Mouse (Mus musculus) CH12.LX (cell line): ENCODE measurements around the gene Mlxipl.

Experiments
- CTCF ChIP-seq, 2 experiments: IDR thresholded peaks in 1 of 2; conservative IDR thresholded peaks in 1 of 2; 2 replicates each; pipeline ENCODE4 v1.5.1; 2011 to 2012; ENCODE audit warnings: low read depth in 2 of 2, low read length in 2 of 2, improper control_type of control experiment in 1 of 2, inconsistent platforms in 1 of 2, mild to moderate bottlenecking in 1 of 2, moderate library complexity in 1 of 2
- JUN ChIP-seq: IDR thresholded peaks from 2 replicates; pipeline ENCODE4 v1.6.1; 2011; ENCODE audit warnings: low read depth, mild to moderate bottlenecking, low read length, improper control_type of control experiment, moderate library complexity; ENCODE audit not compliant: insufficient read depth
- JUND ChIP-seq: conservative IDR thresholded peaks from 2 replicates; pipeline ENCODE4 v1.6.1; 2011; ENCODE audit warnings: low read depth, low read length, improper control_type of control experiment
- MXI1 ChIP-seq: IDR thresholded peaks from 2 replicates; pipeline ENCODE4 v1.6.1; 2011; ENCODE audit warnings: mild to moderate bottlenecking, low read depth, low read length, improper control_type of control experiment
- POLR2A ChIP-seq: IDR thresholded peaks from 2 replicates; pipeline ENCODE4 v1.6.1; 2011; ENCODE audit warnings: low read depth, mild to moderate bottlenecking, improper control_type of control experiment, low read length
- USF2 ChIP-seq: conservative IDR thresholded peaks from 2 replicates; pipeline ENCODE4 v1.6.1; 2011; ENCODE audit warnings: low read depth, low read length, improper control_type of control experiment
- ZMIZ1 ChIP-seq: IDR thresholded peaks from 2 replicates; pipeline ENCODE4 v1.6.1; 2012; ENCODE audit warnings: low read depth, mild to moderate bottlenecking, inconsistent platforms, low read length, improper control_type of control experiment

GRCm38 (mm10) chr5:135126121-135126520 lies 36.4 kb downstream of the Mlxipl start:
- TF ChIP-seq POLR2A: no peak
- TF ChIP-seq USF2: no peak
- TF ChIP-seq CTCF (conservative IDR thresholded peaks at IDR 0.05 in 1 of 2, IDR thresholded peaks at IDR 0.05 in 1 of 2; ENCODE audit: low read depth in 2 of 2, low read length in 2 of 2): no peak
- no peak for TF ChIP-seq MXI1
- TF ChIP-seq JUN: no peak
- TF ChIP-seq ZMIZ1: no peak
- no peak for TF ChIP-seq JUND
